Mouse (Mus musculus) forebrain, embryonic 15.5 days (tissue): ENCODE results near the gene Rsg1. TPM values are rescaled to one million over a fixed set of nuclear protein-coding genes. Genes with fewer than 3 reads are reported as not detected.
A peak's percentile ranks its signal among the peaks of the same experiment; 100 is the strongest.

Source experiments
- ATAC-seq: fragments of 200-750 bp; cut with Nextera tagmentation; replicated peaks from 2 replicates; pipeline ENCODE4 v1.8.0; 2017; ENCODE audit warnings: mild to moderate bottlenecking, moderate TSS enrichment, moderate library complexity
- H3K27ac ChIP-seq: fragments of 300-500 bp; sonication (generic); replicated peaks from 2 replicates; pipeline ENCODE4 v1.5.1; 2015; ENCODE audit warnings: mild to moderate bottlenecking, inconsistent platforms
- H3K27me3 ChIP-seq: fragments of 300-500 bp; sonication (generic); 2 replicates; pipeline ENCODE4 v1.6.1; 2015; ENCODE audit warnings: inconsistent platforms
- H3K36me3 ChIP-seq: fragments of 300-500 bp; sonication (generic); 2 replicates; pipeline ENCODE4 v1.6.1; 2015; ENCODE audit warnings: mild to moderate bottlenecking, inconsistent platforms
- H3K4me1 ChIP-seq: fragments of 300-500 bp; sonication (generic); 2 replicates; pipeline ENCODE4 v1.6.1; 2015; ENCODE audit warnings: inconsistent platforms
- H3K4me2 ChIP-seq: fragments of 300-500 bp; sonication (generic); replicated peaks from 2 replicates; pipeline ENCODE4 v1.6.1; 2015; ENCODE audit warnings: mild to moderate bottlenecking, inconsistent platforms
- H3K4me3 ChIP-seq: fragments of 300-500 bp; sonication (generic); 2 replicates; pipeline ENCODE4 v1.5.1; 2015; ENCODE audit warnings: mild to moderate bottlenecking, inconsistent platforms
- H3K9ac ChIP-seq: fragments of 300-500 bp; sonication (generic); replicated peaks from 2 replicates; pipeline ENCODE4 v1.6.1; 2015; ENCODE audit warnings: mild to moderate bottlenecking, inconsistent platforms
- H3K9me3 ChIP-seq: fragments of 300-500 bp; sonication (generic); 2 replicates; pipeline ENCODE4 v1.6.1; 2016; ENCODE audit warnings: inconsistent platforms
- WGBS: fragments of 180-500 bp; shearing (Covaris S2); methylation state at CpG from one replicate; pipeline ENCODE4 v1.1.7; 2015; ENCODE audit warnings: mixed read lengths; 5-methylcytosine and 5-hydroxymethylcytosine counted together
- polyA plus RNA-seq: library from polyadenylated mRNA; unstranded; fragments of >200 nt; fragmentation: Nextera tagmentation; extraction: Ambion mirVana; gene quantifications from 2 replicates; pipeline ENCODE4 v1.2.1, GENCODE M21; 2015

Gene Rsg1
- polyA plus RNA-seq, 1 experiment from 2014 or later = 10.9 TPM

DNA sequence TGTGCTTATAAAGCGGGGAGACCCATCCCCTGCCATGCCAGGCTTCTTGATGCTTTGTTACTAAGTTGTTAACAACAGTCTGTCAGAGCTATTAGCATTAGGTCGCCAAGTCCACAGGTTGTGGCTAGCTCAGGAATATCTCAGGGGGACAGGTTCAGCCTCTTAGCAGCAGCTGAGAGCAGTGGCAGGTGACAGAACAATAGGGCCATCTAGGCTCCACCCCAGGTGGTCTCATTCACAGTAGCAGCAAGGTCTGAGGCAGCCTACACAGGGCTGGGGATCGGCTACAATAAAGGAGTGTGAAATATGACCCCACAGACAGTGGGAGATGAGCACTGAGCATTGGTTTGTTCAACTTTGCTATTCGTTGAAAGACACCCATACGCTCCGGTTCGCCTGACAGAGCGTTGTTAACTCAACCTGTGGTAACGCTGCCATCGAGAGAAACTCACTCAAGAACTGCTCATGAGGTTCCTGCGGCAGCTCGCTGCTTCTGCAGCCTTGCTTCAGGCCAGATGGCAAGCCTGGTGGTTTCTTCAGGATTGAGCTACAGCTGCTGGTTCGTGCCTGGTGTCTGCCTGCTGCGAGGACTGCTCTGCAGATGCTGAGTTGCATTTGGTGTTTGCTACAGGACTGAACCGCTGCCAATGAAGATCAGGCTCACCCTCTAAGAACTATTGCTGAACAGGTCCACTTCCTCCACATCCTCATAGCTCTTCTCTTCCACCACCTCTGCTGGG is 56.6 kb downstream of the Rsg1 start:
- no peak for ATAC-seq
- no peaks in the 10 kb centered on the region for H3K27me3 ChIP-seq
- H3K4me2 ChIP-seq = no peak overlapping the region
- no peaks in the 10 kb centered on the region for H3K36me3 ChIP-seq
- no peak overlapping the region for H3K9ac ChIP-seq
- no peaks in the 10 kb centered on the region for H3K9me3 ChIP-seq
- H3K27ac ChIP-seq = no peak overlapping the region
- H3K4me3 ChIP-seq = no peak overlapping the region
- 54% methylated on average over 15 of the region's 15 CpGs for WGBS
- H3K4me1 ChIP-seq = peaks cover 13% of the 10 kb centered on the region

DNA sequence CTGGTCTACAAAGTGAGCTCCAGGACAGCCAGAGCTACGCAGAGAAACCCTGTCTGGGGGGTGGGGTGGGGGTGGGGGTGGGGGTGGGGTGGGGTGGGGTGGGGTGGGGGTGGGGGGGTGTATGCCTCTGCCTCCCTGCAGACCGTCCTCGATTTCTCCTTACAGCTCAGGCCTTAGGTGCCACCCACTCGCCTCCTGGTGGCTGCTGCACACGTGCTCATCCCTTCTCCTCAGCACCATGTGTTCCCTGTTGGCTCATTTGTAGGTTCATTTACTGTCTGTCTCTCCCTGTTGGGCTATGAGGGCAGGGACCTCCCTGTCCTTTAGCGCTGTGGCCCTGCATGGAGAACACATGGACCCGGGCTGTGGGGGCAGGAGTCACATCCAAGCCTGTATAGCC is 57.5 kb downstream of the Rsg1 start:
- H3K27me3 ChIP-seq = no peaks in the 10 kb centered on the region
- H3K4me2 ChIP-seq = no peak overlapping the region
- peaks cover 13% of the 10 kb centered on the region for H3K4me1 ChIP-seq
- H3K36me3 ChIP-seq = no peaks in the 10 kb centered on the region
- no peak for ATAC-seq
- 83% methylated on average over 7 of the region's 7 CpGs for WGBS
- H3K27ac ChIP-seq = no peak overlapping the region
- H3K9ac ChIP-seq = no peak overlapping the region
- H3K4me3 ChIP-seq = no peak overlapping the region
- H3K9me3 ChIP-seq = no peaks in the 10 kb centered on the region

DNA sequence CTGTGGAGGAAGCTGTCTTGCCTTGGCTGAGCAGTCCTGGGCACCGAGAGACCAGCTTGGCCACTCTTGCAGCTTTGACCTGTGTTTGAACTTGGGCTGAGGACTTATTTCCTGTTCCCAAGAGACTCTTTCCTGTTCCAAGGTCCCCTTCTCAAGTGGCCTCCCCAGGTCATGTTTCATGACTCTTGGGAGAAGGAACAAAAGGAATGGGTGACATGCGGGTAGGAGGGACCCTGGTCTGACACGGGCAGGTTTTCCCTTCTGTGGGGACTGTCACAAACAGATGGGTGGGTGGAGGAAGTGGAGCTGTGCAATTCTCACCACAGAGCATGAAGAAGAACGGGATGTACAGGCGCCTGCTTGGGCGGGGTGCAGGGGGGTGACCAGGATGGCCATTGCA is 58.0 kb downstream of the Rsg1 start:
- Histone ChIP-seq H3K27me3 (no peaks in the 10 kb centered on the region), H3K9ac (no peak overlapping the region), H3K36me3 (no peaks in the 10 kb centered on the region), H3K4me2 (no peak overlapping the region), H3K4me3 (no peak overlapping the region), H3K4me1 (peaks cover 13% of the 10 kb centered on the region), H3K9me3 (no peaks in the 10 kb centered on the region), H3K27ac (no peak overlapping the region)
- no peak for ATAC-seq
- 92% methylated on average over 6 of the region's 6 CpGs for WGBS

- H3K9me3 ChIP-seq = no peaks in the 10 kb centered on the region
- WGBS = 13% methylated on average over 14 of the region's 14 CpGs
- peaks cover 13% of the 10 kb centered on the region for H3K4me1 ChIP-seq
- H3K4me2 ChIP-seq = peak overlapping the region; percentile 24; the same call in 1 of the 2 replicates
- H3K4me3 ChIP-seq = no peak overlapping the region
- no peak overlapping the region for H3K27ac ChIP-seq
- H3K27me3 ChIP-seq = no peaks in the 10 kb centered on the region
- ATAC-seq = 0 out of 2 replicates have a peak, but pooled peaks have one; percentile 3
- no peaks in the 10 kb centered on the region for H3K36me3 ChIP-seq
- no peak overlapping the region for H3K9ac ChIP-seq
Measured at GRCm38 (mm10) chr4:141272878-141273277, 59.1 kb downstream of the Rsg1 start.

DNA sequence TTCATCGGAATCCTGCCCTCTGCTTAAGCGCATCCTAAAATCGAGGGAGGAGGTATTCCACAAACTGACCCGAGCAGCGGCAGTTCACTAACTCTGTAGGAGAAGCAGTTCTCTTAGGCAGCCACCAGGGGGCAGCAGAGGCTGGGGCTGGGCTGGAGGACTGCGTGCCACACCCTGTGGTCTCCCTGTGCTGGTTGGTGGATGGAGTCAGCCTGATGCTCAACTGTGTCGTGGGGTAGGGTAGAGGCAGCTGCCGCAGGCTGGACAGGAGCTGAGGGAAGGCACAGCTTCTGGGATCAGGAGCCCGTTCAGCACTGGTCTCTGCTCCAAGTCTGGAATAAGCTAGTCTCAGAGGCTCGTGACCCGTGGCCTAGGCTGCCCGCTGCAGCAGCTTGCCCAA is 59.5 kb downstream of the Rsg1 start:
- Histone ChIP-seq H3K9ac (no peak overlapping the region), H3K36me3 (no peaks in the 10 kb centered on the region)
- peak; percentile 81 for ATAC-seq

DNA sequence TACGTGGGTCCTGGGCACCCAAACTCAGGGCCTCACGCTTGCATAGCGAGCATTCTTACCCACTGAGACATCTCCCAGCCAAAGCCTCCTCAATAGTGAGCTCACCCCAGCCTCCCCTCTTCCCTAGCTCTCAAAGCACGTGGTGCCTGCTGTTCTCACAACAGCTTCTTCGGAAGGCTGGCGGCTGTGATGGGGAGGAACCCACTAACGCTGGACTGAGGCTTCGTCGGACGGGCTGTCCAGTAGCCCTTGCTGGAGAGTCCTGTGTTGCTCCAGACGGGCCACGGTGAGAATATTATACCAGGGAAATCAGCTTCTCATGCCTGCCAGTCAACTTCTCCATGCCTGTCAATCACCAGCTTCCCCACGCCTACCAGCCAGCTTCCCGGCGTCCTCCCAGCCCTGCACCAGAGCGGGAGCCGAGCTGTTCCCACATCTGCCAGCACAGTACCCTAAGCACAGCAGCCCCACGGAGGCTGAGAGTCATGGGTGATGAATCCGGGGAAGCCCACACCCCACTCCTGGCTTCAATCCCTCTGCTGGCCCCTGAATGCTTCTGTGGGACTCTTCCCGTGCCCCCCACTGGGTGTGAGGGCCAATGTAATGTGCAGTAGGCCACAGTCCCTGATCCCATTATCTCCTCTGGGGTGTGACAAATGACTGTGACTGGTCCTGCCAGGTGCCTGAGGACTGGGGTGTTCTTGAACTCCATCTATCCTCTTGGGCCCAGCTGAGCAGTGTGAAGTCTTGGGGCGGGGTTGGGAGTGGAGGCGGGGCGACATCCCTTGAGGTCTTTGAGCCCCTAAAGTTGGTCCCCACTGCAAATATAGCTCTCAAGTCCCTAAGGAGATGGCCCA is 61.0 kb downstream of the Rsg1 start:
- Histone ChIP-seq H3K27ac (no peak overlapping the region), H3K4me1 (peaks cover 13% of the 10 kb centered on the region), H3K4me2 (peak overlapping the region; percentile 22; the same call in 1 of the 2 replicates), H3K4me3 (no peak overlapping the region), H3K36me3 (no peaks in the 10 kb centered on the region), H3K9me3 (no peaks in the 10 kb centered on the region), H3K27me3 (no peaks in the 10 kb centered on the region), H3K9ac (0 out of 2 replicates have a peak overlapping the region, but pooled peaks have one; percentile 5)
- peak; percentile 49; the same call in 1 of the 2 replicates for ATAC-seq
- WGBS = 41% methylated on average over 23 of the region's 23 CpGs

More for the DNA sequence above, 59.5 kb downstream of the Rsg1 start:
- Histone ChIP-seq H3K27me3 (no peaks in the 10 kb centered on the region), H3K4me3 (no peak overlapping the region), H3K4me1 (peaks cover 13% of the 10 kb centered on the region), H3K27ac (no peak overlapping the region), H3K9me3 (no peaks in the 10 kb centered on the region), H3K4me2 (peak overlapping the region; percentile 24; the same call in 1 of the 2 replicates)
- WGBS = 17% methylated on average over 12 of the region's 12 CpGs

Other genes with a start within 250 kb of the Rsg1 start
- 123 and 127 TPM in 2 replicates for gene Atp13a2, start 227.1 kb upstream of the Rsg1 start, polyA plus RNA-seq
- 215 and 229 TPM in 2 replicates for gene Mfap2, start 203.5 kb upstream of the Rsg1 start, polyA plus RNA-seq
- 8.3 and 10.2 TPM in 2 replicates for gene Crocc, start 153.4 kb upstream of the Rsg1 start, polyA plus RNA-seq
- 50.5 and 55.8 TPM in 2 replicates for gene Necap2, start 135.6 kb upstream of the Rsg1 start, polyA plus RNA-seq
- gene Spata21, start 125.6 kb upstream of the Rsg1 start, polyA plus RNA-seq = 0.53 TPM in 1 of 2 replicates, not detected in the other
- 26.3 and 30.9 TPM in 2 replicates for gene Szrd1, start 74.2 kb upstream of the Rsg1 start, polyA plus RNA-seq
- gene Fbxo42, start 66.0 kb upstream of the Rsg1 start, polyA plus RNA-seq = 25.0 and 26.5 TPM in 2 replicates
- gene Arhgef19, start 25.5 kb downstream of the Rsg1 start, polyA plus RNA-seq = 1.3 TPM in 2 replicates
- gene Epha2, start 87.3 kb downstream of the Rsg1 start, polyA plus RNA-seq = 1.0 and 1.1 TPM in 2 replicates
- gene Fam131c, start 154.3 kb downstream of the Rsg1 start, polyA plus RNA-seq = 12.1 and 13.8 TPM in 2 replicates
- gene Clcnka, start 184.8 kb downstream of the Rsg1 start, polyA plus RNA-seq = not detected in 2 replicates
- gene Clcnkb, start 202.1 kb downstream of the Rsg1 start, polyA plus RNA-seq = not detected in 2 replicates
- 0.09 TPM in 1 of 2 replicates, not detected in the other for gene Hspb7, start 206.8 kb downstream of the Rsg1 start, polyA plus RNA-seq
- 0.20 TPM in 1 of 2 replicates, not detected in the other for gene Srarp, start 222.1 kb downstream of the Rsg1 start, polyA plus RNA-seq
- gene Zbtb17, start 230.7 kb downstream of the Rsg1 start, polyA plus RNA-seq = 61.8 and 65.6 TPM in 2 replicates